Mouse (Mus musculus) erythroblast, embryonic 14.5 days (primary cell): ENCODE measurements around the gene Ipo11.

ENCODE experiments used
- GATA1 ChIP-seq: IDR thresholded peaks from 2 replicates; pipeline ENCODE4 v1.6.1; 2012; ENCODE audit warnings: low read length, inconsistent platforms, mixed read lengths
- TAL1 ChIP-seq: IDR thresholded peaks from 3 replicates; pipeline ENCODE4 v1.6.1; 2012; ENCODE audit warnings: low read length, inconsistent platforms, mixed read lengths

- no peak for TF ChIP-seq TAL1
- TF ChIP-seq GATA1, result no peak
Measured at GRCm38 (mm10) chr13:106907273-106907672, 29.5 kb downstream of the Ipo11 start.
